Mouse (Mus musculus): ENCODE measurements around the gene Fam49a.

Gene Fam49a

DNA sequence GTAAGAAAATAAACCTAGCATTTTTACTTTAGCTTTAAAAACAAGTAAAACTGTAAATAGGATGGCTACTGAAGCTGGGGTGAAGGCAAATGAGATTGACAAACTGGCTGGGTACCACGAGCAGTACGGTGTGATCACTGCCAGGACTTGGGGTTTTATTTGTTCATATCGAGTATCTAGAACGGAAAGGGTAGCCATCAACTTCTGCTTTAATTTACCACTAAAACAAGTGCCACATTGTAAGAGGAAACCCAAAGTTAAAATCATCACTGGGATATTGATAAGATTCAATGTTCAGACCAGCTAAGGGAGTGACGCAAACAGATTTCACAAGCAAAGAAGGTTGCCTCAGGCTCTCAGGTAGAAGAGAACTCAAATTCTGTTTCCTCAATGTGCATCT is 98.0 kb downstream of the Fam49a start:
- no peak for DNase-seq (ENCODE audit: low spot score)

DNA sequence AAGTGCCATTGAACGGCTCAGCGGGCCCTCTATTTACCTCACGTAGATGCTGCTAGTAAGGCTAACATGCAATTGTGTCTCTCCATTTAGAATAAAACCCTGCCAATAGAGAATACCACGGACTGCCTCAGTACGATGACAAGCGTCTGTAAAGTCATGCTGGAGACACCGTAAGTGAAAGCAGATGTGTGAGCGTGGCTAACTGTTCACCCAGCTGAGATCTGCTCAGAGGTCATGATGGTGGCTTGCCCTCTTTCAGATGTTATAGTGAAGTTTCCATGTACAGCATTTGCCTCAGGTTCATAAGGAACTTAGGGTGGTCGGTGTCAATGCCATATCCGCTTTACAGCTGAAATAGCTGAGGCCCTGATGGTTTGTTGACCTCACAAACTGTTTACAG is 100.4 kb downstream of the Fam49a start:
- DNase-seq (ENCODE audit: low spot score) = no peak

DNA sequence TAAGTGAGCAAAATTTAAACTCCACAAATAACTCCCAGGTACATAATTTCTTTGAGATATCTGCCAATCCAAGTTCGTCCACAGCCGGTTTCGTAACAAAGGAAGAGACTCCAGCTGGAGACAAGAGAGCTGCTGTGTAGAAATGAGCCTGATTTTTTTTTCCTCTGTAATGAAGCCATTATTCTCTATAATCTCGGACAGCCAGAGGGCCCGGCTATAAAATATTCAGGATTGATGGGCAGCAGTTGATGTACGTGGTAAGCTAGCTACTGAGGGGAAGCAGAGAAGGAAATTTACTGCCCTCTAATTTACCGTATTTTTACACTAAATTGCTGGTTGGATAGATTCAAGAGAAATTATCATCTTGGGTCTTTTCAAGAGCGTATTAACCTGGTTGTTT is 102.3 kb downstream of the Fam49a start:
- DNase-seq (ENCODE audit: low spot score) = no peak

DNA sequence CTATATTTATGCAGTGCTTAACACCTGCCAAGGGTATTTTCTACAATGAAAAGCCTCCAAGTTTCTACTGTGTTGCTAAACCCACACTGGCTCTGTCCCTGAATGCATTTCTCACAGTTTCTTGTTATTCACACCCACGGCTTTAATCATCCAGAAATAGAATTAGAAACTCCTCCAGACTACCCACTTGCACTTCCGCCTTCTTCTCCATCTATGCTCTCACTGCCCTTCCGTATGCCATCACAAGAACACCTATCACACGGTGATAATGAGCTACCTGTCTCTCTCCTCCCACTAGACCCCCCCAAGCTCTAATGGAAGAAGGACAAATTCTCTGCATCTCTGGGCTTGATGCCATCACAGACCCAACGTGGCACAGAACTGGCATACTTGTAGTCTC is 105.5 kb downstream of the Fam49a start:
- DNase-seq (ENCODE audit: low spot score) = no peak

DNA sequence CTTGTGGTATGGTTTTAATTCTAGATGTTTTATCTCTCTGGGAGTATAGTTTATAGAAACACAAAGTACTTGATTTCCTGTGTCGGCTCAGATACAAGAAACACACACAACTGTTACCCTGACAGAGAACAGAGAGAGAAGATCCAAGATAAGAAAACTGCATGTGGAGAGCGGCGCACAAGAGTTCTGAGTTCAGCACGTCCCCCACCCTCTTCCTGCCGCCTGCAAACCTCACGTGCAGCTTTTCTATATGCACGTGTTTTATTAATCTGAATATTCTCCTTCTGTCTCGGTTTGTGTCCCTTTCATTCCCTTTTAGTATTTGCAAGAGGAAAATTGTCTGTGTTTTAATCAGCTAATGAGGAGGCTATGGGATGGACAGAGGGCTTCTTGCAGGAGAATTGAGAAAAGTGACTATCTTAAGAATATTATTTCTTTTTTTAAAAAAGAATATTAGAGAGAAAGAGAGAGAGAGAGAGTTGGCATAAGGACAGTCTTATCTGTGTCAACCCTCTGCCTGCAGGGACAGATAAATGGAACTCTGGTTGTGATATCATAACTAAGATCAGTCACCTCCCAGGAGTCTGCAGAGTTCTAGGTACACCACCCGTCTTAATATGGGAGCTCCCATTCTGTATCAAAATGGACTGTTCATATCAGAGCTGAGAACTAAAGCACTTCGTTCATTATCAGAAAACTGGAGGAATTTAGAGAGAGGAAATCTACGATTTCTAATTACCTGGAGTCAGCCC is 111.3 kb downstream of the Fam49a start:
- DNase-seq (ENCODE audit: low spot score) = no peak

DNA sequence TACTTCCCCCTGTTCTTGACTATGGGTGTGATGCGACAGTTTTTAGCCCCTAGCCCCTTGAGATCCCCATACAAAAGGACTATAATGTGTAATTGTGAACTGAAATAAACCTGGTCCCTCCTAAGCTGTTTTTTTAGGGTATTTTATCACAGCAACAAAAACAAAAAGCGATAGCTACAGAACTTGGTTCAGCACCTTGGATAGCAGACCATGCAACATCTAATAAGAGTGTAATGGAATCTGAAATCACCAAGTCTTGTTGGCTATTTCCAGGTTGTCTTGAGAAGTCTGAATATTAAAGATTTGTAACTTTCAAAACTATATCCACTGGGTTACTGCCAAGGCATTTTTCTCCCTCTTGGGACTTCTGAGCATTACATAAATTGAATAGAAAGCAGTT is 117.1 kb downstream of the Fam49a start:
- no peak for DNase-seq (ENCODE audit: low spot score)

DNA sequence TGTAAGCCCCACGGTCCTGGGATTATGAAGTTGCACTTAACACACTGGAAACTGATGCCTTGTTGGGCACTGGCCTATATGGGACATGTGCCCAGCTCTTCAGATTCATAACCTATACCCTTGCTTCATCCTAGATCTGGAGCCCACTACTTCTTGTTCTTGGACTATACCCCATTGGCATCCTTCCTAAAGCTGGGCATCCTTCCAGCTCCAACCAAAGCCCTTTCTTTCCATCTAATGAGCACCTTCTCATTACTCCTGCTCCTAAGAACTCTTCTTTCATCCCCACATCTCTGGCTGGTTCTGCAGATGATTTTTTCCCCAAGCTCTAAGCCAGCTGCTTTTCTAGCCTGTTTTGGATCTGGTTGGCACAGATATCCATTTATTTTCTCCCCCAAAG is 127.3 kb downstream of the Fam49a start:
- no peak for DNase-seq (ENCODE audit: low spot score)

DNA sequence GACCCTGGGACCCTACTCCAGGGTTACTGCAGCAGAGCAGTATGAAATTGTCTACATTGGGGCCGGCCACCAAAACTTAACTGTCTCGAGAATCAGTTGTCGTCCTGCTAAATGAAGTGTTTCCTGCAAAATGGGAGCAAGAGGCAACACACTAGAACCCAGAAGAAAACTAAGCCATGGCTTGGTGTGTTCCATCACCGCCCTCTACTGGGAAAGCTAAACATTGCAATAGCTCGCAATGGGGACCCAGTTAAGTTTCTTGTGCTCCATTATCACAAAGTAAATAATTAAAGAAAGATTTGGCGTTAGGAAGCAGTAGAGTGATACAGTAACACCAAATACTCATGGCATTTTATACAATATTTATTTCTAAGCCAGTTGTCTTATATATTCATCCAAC is 134.3 kb downstream of the Fam49a start:
- peak; percentile 56 for DNase-seq (ENCODE audit: low spot score)

DNA sequence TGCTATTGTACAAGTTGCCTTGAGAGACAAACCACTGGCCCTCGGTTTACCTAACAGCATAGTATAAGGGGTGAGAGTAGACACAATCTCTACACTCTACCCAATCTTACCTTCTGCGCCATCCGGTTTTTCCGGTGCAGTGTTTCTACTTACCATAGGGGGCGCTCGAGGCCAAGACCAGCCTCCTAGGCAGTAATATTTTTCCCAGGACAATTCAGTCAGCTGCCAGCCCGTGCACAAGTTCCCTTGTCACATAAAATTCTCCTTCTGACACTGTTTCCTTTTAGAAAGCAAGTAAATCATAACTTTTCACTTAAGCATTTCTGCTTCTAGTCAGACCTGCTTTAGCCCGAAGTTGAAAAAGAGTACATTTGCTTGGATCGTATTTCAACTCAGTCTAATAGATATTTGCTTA is 139.1 kb downstream of the Fam49a start:
- DNase-seq (ENCODE audit: low spot score) = peak; percentile 74

DNA sequence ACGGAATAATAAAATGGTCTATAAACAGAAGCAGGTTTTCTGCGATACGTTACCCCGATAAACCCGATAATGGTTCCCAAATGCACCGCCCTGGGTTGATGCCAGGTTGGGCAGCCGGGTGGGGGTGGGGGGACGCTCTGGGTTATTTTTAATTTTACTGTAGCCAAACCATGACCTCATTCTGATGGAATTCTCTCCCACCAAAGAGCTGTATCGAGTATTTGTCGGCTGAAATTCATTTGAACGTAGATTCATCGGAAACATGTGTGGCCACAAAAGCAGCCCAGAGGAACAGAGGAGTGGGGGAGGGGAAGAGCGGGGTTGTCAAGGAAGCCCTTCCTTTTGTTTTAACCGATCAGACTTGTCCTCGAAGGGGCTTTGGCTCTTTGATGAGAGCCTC is 139.6 kb downstream of the Fam49a start:
- peak; percentile 48 for DNase-seq (ENCODE audit: low spot score)

DNA sequence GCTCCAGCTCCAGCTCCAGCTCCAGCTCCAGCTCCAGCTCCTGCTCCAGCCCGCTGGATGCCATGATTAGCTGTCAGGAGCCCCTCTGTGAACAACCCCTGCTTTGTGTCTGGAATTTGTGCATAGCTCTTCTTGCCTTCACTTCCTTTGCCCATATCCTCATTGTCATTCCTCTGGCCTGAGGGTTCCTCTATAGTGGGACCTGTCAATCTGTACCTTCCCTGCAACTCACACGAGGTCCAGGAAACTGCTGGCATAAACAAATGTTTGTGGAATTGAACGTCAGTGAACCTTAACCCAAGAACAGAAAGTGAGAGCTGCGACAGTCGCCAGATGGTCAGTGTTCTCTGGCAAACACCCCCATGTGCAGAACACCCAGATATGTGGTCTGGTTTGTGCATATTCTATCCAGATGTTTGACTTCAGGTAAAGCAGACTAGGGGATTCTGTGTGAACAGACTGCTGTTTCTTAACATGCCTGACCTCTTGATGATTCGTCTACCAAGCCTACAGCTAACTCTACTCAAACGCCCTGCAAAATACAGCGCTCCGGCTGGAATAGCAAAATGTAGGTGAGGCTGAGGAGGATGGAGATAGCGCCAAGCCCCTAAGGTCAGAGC is 143.7 kb downstream of the Fam49a start:
- DNase-seq (ENCODE audit: low spot score) = no peak

DNA sequence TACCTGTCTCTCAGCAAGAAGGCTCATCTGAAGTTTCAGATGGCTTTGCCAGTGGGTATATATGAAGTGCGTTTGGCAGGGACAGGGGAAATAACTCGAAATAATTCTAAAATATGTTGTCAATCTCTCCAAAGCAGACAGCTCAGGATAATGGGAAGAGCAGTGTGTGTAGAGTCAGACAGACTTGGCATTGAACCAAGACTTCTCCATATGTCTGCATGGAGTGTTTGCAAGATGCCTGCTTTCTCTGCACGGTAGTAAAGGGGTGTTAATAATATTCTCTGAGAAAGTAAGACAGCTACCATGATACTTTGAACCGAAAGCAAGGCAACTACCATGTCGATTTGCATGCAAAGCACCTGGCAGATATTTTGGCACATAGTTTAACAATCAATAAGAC is 147.1 kb downstream of the Fam49a start:
- no peak for DNase-seq (ENCODE audit: low spot score)

DNA sequence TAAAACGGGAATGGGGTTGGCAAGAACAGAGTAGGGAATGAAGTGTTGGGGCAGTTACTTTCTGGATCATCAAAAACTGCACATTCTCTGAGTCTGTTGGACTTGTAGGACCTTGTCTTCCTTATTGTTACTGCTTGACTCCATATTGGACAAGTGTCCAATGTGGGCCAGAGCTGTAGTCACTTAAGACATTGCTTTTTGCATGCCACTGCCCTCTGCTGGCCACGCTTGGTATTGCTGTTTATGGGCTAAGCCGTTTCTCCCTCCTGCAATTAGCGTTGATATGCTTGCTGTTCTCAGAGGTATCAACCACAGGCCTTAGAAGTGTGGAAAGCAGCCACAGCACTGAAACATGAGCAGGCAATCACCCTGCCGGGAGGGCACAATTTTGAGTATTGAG is 150.7 kb downstream of the Fam49a start:
- peak; percentile 92 for DNase-seq (ENCODE audit: low spot score)

DNA sequence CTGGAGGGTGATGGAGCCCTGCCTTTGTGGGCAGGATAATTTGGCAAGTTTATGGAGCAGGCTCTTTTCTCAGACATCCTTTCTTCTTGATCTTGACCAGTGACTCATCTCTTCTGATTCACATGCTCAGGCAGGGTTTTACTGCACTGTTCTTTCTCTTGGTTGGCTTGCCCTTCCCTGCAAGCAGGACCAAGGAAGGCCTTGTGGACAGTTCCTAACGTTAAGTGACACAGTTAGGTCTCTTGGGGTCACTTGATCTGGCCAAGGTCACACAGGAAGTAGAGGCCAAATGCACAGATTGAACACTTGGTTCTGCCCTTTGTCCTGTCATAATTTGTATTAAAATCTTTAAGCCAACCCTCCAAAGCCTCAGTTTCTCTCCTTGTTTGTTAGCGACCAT is 158.5 kb downstream of the Fam49a start:
- DNase-seq (ENCODE audit: low spot score) = no peak

DNA sequence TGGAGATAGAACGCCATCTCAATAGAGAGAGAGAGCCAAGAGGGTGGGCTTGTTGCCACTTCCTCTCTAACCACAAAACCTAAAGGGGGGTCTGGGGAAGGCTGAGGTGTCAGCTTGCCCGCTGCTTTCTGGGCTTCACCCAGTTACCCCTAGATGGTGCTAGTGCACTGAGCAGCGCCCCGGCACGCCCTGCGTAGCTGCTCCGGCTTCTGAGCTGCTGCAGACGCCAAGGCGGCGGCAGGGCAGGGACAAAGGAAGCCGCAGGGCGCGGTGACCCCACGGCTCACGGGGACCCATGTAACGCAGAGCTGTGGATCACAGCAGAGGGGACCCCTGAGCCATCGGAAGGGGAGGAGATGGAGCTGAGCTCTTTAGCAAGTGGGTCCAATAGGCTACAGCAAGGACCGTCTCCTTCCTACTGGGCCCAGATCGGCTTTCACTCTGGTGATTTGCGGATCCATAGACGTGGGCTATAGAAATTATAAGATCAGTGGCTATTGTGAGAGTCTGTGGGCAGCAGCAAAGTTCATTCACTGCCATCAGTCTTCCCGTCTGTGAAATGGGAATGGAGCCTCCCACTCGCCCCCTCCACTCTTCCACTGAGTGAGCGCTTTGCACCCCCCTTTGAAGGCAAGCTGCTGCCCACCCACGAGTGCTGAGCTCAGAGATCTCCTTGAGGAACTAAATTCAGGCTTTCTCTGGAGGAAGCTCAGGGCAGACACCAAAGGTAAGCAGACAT is 159.1 kb downstream of the Fam49a start:
- peak; percentile 82 for DNase-seq (ENCODE audit: low spot score)

DNA sequence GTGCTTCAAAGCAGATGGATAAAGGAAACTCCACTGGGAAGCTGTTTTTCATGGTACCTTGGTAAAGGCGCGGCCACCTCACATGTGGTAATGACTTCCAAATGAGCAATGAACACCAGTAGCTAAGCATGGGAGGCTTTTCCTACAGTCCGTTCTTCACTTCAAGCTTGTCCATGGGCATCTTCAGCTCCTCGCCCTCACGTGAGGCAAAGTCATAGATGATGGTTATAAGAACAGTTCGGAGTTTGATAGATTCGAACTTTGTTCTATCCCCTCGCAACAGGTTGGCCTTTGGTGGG is 159.6 kb downstream of the Fam49a start:
- no peak for DNase-seq (ENCODE audit: low spot score)

DNA sequence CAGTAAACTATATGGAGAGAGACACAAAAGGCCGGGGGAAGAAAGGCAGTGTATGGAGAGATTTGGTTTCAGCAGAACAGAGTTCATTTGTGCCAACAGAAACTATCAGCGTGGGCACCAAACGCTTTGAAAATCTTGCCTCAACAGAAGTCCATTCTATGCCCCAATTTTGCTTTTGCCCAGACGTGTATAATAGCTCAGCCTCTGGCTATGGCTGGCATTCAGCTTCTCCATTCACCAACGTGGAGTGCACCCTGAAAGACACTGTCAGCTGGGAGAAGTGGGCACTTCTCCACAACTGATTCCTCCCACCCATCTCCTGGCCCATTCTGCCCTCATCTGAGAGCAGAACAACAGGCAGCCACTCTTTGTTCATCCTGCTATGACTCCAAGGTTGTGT is 163.2 kb downstream of the Fam49a start:
- no peak for DNase-seq (ENCODE audit: low spot score)

DNA sequence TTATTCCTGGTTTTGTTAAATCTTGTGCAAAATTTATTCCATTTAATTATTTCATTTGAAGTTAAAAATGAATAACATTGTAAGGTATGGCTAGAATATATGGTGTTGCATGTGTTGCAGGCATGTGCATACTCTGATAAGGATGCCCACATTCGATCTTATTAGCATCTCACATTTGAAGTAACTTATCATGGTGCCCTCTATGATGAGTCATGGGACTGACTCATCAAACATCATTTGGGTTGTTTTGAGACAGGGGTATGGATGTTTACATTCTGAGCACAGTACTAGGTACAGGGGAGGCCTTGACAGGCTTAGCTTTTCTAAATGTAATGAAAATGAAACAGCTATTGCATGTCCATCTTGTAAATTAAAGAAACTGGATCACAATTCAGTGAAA is 165.3 kb downstream of the Fam49a start:
- no peak for DNase-seq (ENCODE audit: low spot score)

DNA sequence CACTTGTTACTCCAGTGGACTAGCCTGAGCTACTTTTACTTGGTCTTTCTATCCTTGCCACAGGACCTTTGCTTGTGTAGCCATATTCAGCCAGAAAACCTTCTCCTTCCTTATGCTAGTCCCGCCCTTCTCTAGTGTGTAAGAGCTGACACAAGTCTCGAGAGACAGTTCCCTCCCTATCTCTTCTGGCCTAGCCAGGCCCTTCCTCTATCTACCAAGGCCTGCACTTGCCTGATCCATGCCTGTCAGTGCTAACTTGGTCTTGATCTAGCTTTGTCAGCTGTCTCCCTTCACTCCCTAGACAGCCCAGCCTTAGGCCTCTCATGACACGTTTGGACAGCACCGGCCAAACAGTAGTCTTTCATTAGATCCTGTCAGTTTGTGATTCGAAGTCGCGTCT is 166.9 kb downstream of the Fam49a start:
- no peak for DNase-seq (ENCODE audit: low spot score)
